Mouse (Mus musculus): ENCODE measurements around the gene Meis2.

Meis2 gene

GRCm38 (mm10) chr2:115860141-115860480 lies 205.5 kb downstream of the Meis2 start:
- no peak for TF ChIP-seq GATA4 (IDR thresholded peaks at IDR 0.05; ENCODE audit: insufficient replicate concordance, low read length)

GRCm38 (mm10) chr2:115859371-115860140 lies 206.1 kb downstream of the Meis2 start:
- TF ChIP-seq GATA4 (IDR thresholded peaks at IDR 0.05; ENCODE audit: insufficient replicate concordance, low read length): no peak

GRCm38 (mm10) chr2:115858927-115859326 lies 206.7 kb downstream of the Meis2 start:
- TF ChIP-seq GATA4 (IDR thresholded peaks at IDR 0.05; ENCODE audit: insufficient replicate concordance, low read length): no peak

GRCm38 (mm10) chr2:115858246-115858645 lies 207.4 kb downstream of the Meis2 start:
- no peak for TF ChIP-seq GATA4 (IDR thresholded peaks at IDR 0.05; ENCODE audit: insufficient replicate concordance, low read length)

GRCm38 (mm10) chr2:115857123-115858080 lies 208.2 kb downstream of the Meis2 start:
- no peak for TF ChIP-seq GATA4 (IDR thresholded peaks at IDR 0.05; ENCODE audit: insufficient replicate concordance, low read length)

- TF ChIP-seq GATA4 (IDR thresholded peaks at IDR 0.05; ENCODE audit: insufficient replicate concordance, low read length): no peak
Observed at GRCm38 (mm10) chr2:115856401-115857073, 209.1 kb downstream of the Meis2 start.

GRCm38 (mm10) chr2:115855511-115856400 lies 209.9 kb downstream of the Meis2 start:
- no peak; the same call in 1 of the 2 replicates for TF ChIP-seq GATA4 (IDR thresholded peaks at IDR 0.05; ENCODE audit: insufficient replicate concordance, low read length)

- no peak for TF ChIP-seq GATA4 (IDR thresholded peaks at IDR 0.05; ENCODE audit: insufficient replicate concordance, low read length)
Observed at GRCm38 (mm10) chr2:115854828-115855311, 210.8 kb downstream of the Meis2 start.

- no peak for TF ChIP-seq GATA4 (IDR thresholded peaks at IDR 0.05; ENCODE audit: insufficient replicate concordance, low read length)
Observed at GRCm38 (mm10) chr2:115854007-115854827, 211.4 kb downstream of the Meis2 start.

- TF ChIP-seq GATA4 (IDR thresholded peaks at IDR 0.05; ENCODE audit: insufficient replicate concordance, low read length): no peak
Observed at GRCm38 (mm10) chr2:115853221-115853620, 212.4 kb downstream of the Meis2 start.

GRCm38 (mm10) chr2:115852615-115853014 lies 213.0 kb downstream of the Meis2 start:
- no peak for TF ChIP-seq GATA4 (IDR thresholded peaks at IDR 0.05; ENCODE audit: insufficient replicate concordance, low read length)

- no peak for TF ChIP-seq GATA4 (IDR thresholded peaks at IDR 0.05; ENCODE audit: insufficient replicate concordance, low read length)
Observed at GRCm38 (mm10) chr2:115852109-115852508, 213.5 kb downstream of the Meis2 start.

- no peak for TF ChIP-seq GATA4 (IDR thresholded peaks at IDR 0.05; ENCODE audit: insufficient replicate concordance, low read length)
Observed at GRCm38 (mm10) chr2:115850961-115851360, 214.7 kb downstream of the Meis2 start.

Measured in liver, adult (tissue).